Mouse (Mus musculus) B cell, adult 2 months (primary cell): ENCODE data around the gene Tbc1d13.
A peak's percentile ranks its signal among the peaks of the same experiment; 100 is the strongest.

ENCODE experiments used
- DNase-seq, 2 experiments: peaks; one replicate each; pipeline ENCODE4 v3.0.0; 2022

Gene Tbc1d13

GRCm38 (mm10) chr2:30133613-30134377, at the start of gene Tbc1d13:
Gene Tbc1d13 (plus strand): TSS chr2:30133746.
- peak; percentile 100 for DNase-seq

GRCm38 (mm10) chr2:30084113-30084512, 49.4 kb upstream of the Tbc1d13 start:
- peak; percentile 21 to 29 for DNase-seq

GRCm38 (mm10) chr2:30084632-30085031, 48.9 kb upstream of the Tbc1d13 start:
- DNase-seq, result no peak

- peak; percentile 38 to 43 for DNase-seq
Observed at GRCm38 (mm10) chr2:30087310-30087709, 46.2 kb upstream of the Tbc1d13 start.

DNA sequence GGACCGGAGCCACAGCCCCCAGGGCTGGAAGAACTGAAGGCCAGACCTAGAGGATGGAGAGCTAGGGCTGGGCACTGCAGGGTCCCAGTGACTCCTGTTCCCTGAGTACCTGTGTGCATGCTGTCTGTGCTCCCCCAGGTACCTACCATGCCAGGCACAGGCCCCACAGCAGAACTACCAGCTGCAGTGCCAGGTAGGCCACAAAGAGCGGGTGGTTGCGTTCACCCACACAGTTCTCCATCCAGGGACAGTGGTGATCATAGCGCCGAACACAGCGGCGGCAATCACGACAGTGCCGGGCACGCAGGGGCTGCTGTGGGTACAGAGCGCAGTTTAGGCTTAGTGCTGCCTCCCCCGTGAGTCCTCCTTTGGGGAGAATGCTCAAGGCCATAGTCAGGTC, 42.0 kb upstream of the Tbc1d13 start:
- no peak for DNase-seq

DNA sequence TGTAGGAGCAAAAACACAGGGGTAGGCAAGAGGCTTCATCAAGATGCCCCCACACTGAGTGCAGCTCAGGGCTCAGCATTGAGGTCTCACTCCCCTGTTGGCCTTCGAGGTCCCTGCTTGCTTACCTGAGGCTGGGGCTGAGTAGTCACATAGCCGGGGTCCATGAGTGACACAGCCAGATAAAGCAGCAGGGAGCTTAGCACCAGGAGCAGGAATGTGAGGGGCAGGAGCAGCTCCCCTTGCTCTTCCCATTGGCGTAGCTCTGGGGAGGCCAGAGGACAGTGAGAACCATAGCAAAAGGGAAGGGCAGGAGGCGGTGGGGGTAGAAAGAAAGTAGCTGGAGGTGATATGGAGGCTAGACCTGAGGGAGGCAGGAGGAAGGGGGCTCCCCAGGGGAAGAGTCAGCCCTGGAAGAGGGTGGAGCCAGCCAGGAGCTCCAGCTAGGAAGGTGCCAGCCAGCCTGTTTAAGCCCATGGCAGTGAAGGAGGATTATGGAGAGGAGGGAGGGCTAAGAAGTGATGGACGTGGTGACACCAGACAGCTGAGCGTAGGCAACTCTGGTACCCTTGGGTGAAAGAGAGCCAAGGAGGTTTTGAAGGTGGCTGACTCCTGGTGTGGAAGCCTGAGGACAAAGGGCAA, 41.1 kb upstream of the Tbc1d13 start:
- DNase-seq, result no peak

DNA sequence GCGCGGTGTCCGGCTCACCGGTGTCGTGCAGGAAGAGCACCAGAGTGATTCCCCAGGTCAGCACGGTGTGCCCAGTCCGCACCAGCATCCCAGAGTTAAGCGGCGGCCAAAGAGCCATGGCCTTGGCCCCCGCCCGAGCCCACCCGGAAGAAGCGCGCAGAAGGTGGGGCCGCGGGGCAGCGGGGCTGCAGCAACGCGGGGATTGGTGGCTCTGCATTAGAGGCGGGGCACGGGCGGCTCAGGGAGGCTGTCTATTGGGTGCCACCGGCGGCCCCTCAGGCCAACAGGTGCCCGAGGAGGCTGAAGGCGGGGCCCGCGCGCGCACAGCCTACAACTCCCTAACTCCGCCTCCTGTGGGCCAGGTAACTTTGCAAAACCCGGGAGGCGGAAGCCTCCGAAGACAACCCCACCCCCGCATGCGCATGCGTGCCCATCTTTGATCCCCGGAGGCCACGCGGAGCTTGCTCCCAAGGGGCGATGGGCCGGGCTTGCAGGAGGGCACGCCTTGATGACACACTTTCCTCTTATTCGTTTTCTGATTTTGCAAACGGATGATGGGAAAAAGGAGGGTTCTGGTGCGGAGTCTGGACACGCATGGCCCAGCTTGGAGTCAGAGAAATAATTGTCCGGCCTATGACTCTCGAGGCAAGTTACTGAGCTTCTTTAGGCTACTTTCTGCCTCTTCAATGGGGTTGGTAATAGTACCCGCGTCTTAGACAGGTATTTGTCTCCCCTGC, 39.9 kb upstream of the Tbc1d13 start, which contains the start of gene Zdhhc12:
Zdhhc12 (minus strand) TSS at position 178 of the 737 bp plus-strand sequence.
- DNase-seq, result peak; percentile 98 to 99

DNA sequence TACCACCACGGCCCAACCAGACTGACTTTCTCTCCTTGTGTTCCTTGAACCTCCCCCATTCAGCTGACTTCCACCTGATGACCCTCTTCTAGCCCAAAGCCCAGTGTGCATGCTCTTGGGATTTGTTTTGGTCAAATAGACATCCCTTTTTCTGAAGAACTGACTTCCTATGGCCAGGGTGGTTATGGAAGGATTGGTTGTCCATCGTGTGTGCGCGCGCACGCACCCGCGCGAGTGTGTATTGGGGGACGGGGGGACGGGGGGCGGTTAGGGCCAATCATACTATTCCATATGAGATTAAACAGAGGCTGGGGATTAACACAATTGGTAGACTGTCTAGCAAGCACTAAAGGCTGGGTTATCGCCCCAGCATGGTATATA, 39.3 kb upstream of the Tbc1d13 start:
- no peak for DNase-seq

DNA sequence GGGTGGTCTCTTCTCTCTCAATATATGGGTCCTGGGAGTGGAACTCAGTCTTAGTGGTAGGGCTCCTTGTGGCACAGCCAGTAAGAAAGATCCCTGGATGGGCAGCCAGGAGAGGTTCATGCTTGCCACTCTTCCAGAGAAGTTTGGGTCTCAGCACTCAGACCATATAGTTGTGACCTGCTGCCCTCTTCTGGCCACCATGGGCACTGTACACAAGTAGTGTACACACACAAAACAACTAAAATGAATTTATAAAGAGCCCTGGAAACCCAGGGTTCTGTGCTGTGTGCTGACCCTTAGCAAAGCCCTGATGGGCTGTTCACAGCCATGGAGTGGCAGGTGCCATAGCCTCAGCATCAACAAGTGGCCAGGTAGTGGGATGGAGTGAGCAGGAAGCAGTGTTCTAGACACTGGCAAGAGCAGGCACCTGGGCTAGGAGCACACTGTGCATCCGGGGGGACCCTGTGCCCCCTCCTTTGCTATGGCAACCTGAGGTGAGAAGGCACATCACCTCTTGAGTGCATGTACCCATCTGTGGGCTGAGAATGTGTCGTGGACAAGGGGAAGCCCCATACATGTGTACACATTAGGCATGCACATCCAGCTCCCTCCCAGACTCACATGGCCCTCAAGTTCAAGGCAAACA, 37.5 kb upstream of the Tbc1d13 start:
- peak; percentile 73 to 78 for DNase-seq

DNA sequence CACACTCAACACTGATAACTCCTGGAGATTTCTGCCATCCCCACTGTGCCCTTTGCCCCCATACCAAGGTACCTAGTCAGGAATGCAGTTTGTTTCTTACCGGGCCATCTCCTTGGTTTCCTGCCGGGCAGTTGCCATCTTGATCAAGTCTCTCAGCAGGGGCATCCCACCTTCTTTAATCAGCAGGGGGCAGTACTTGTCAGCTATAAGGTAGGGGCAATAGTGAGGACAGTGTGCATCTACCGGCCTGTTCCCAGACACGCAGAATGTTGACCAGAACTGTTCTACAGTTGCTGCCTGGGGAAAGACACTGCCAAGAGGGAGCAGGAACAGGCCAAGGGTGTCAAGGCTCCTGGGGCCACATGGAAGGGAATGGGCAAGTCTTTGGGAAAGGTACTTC, 33.3 kb upstream of the Tbc1d13 start:
- no peak for DNase-seq

DNA sequence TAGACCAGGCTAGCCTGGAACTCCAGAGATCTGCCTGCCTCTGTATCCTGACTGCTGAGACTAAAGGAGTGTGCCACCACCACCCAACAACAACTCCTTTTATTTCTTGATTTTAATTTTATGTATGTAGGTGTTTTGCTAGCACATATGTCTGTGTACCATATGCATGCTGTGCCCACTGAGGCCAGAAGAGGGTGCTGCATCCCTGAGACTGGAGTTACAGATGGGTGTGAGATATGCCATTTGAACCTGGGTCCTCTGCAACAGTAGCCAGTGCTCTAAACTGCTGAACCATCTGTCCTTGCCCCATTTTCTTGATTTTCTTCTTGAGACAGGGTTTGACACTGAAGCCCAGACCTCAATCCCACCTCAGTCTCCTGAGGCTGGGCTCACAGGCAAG, 27.2 kb upstream of the Tbc1d13 start:
- DNase-seq, result peak; percentile 77 to 79

DNA sequence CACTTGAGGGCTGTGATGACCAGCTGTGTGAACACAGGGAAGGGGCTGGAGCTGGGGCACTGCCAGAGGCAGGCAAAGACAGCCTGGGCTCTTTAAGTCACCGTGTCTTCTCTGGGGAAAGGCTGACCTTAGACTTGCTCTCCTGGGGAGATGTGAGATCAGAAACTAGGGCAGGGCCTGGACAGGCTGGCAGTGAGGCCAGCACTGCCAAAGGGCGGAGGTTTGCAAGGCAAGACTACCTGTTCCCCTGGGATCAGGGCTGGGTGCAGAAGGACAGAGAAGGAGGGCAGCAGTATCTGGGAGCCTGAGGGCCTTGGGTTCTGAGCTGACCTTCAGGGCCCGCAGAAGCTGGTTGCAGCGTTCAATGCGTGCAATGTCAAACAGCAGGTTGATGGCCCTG, 25.9 kb upstream of the Tbc1d13 start:
- DNase-seq, result no peak

GRCm38 (mm10) chr2:30108260-30108659, 25.3 kb upstream of the Tbc1d13 start:
- no peak for DNase-seq

DNA sequence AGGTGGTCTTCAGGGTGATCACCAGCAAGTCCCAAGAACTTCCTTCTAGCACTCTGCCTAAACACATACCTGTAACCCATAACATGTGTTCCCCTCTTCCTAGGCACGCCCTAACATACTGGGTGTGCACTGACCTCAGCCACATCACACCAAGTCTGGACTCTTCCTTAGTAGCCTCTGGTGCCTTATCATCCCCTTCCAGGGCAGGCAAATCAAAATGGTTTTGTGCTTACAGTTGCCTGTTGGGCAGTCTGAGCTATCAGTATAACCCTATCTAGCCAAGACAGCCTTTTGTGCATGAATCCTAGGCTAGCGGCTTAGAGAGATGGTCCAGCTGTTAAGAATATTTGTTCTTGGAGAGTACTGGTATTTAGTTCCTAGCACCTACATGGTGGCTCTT, 22.0 kb upstream of the Tbc1d13 start:
- no peak for DNase-seq

DNA sequence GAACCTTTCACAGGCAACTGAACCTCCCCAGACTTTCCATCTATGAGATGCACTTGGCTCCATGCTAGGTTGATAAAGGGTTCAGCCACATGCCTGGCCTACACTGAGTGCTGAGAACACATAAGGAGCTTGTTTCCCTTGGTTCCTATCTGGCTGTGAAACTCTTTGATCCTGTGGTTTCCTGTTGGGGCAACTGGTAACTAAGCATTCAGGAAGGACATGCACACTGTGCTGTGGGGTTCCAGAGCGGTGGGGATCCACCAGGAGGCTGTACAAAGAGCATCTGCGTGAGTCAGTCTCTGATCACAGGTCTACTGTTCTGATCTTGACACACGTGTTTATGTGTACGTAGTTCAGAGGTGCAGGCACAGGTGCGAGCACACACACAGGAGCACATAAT, 21.0 kb upstream of the Tbc1d13 start:
- no peak for DNase-seq

DNA sequence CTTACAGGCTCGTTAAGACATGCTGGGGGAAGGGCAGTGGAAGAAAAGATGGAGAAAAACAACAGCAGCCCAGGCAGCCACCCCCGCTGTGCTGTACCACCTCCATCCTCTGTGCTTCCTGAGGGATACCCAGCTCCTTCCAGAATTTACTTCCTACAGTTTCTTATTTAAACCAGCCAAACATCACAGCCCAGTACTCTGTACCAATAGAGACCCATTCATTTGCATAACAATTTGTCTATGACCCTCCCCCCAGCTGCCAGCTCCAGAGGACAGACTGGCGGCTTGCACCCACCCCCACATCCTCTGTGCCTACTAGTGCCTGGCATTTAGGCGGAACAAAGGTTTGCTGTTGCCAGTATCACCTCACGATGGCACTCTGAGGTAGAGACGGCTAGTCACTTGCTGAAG, 13.9 kb upstream of the Tbc1d13 start:
- peak; percentile 68 to 73 for DNase-seq

DNA sequence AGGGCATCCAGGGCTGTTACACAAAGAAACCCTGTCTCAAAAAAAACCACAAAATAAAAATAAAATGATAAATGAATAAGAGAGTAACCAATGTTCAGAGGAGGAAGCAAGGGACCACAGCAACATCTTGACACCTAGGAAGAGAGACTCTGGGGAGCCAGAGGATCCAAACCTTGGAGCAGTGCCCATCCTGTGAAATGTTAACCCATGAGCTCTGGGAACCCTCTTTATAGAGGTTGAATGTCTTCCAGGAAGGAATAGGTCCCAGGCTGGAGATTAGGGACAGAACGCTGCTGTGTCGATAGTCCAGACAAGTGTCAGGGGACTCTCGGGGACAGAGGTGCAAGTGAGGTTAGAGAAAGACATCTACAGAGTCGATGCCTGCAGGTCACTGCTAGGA, 13.3 kb upstream of the Tbc1d13 start:
- DNase-seq, result no peak

DNA sequence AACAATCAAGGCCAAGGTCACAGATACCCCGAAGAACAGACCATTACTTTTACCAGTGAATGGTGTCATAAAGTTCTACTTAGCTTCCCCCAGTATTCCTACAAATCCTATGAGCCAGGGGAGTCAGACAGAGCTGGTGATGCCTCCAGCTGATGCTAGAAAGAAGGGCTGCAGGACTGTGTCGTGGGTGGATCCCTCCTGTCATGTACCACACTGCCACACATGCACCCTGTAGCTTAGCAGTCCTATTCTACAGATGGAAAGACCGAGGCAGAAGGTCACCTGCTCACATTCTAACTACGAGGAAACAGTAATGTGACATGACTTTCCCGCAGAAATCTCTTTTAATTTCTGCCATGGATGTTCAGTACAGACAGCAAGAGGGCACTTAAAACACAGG, 10.8 kb upstream of the Tbc1d13 start:
- DNase-seq, result no peak

GRCm38 (mm10) chr2:30123729-30124471, 9.6 kb upstream of the Tbc1d13 start:
- DNase-seq, result no peak

DNA sequence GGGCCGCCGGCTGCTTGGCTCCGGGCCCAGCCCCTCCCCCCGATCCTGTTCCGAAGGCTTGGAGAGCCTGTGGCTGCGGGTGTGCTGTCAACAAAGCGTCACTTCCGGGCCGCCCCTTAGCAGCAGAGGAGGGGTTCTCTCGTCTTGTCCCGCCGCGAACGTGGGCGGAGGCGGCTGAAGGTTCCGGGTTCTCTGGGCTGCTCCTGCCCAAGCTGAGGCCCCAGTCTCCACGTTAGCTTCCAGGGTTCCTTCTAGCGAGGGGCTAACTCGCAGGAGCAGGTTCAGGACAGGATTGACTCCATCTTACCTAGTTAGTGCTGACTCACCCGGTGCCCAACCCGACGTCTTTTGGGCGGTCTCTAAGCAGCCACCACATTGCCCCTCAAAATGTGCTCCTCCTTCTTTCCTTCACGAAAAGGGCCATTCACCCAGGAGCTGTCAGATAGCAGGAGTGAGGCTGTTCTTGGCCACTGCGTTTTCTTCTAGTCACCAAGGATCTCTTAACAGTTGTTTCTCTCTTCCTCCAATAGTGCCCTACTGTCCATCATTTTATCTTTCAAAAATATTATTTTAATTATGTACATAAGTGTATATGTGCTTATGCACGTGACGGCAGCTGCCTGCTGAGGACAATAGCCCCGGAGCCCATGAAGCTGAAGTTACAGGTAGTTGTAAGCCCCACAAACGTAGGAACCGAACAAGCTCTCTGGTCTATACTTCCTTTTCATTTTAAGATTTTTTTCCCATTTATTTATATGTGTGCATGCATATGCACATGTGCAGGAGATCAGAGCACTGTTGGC, 8.9 kb upstream of the Tbc1d13 start, which contains the start of gene Zer1:
Zer1 (minus strand) TSS at position 114 of the 803 bp plus-strand sequence.
- DNase-seq, result peak; percentile 93

DNA sequence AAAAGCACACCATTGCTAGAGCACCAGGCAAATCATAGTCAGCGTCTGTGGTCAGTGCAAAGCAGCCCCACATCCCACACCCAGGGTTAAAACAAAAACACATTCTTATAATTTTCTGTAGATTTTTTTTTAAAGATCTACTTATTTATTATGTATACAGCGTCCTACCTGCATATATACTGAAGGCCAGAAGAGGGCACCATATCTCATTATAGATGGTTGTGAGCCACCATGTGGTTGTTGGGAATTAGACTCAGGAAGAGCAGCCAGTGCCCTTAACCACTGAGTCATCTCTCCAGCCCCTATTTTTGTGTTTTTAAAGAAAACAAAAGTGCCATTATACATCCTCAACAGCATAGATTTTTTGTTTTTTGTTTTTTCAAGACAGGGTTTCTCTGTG, 4.8 kb upstream of the Tbc1d13 start:
- DNase-seq, result peak; percentile 62 to 69

DNA sequence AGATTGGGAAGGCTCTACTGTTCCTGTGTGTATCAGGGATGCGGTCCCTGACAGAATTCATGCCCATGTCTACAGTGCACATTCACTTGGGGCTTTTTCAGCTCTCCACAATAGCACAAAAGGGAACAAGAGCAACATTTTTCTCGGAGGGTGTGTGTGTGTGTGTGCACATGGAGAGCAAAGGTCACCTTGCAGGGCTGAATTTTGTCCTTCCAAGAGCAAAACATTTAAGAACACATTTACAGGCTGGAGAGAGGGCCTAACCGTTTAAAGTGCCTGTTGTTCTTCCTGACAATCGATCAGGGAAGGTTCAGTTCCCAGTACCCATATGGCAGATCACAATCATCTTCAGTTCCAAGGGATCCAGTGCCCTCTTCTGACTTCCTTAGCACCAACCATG, 3.4 kb upstream of the Tbc1d13 start:
- no peak for DNase-seq
